Mouse (Mus musculus) thymus, adult 2 months (tissue): ENCODE measurements around the gene 1700037H04Rik.
"Not testable (repeated sequence)": the region's sequence is repeated elsewhere in the genome, so short reads cannot be mapped to it uniquely, and the experiment has no call there.

ENCODE experiments used
- CTCF ChIP-seq: fragments of 200-500 bp; IDR thresholded peaks from 2 replicates; pipeline ENCODE4 v1.5.1; 2012; ENCODE audit warnings: mild to moderate bottlenecking, control low read depth, low read length, moderate library complexity, borderline replicate concordance; ENCODE audit not compliant: control insufficient read depth, poor library complexity, insufficient read depth; ENCODE audit errors: extremely low read depth
- POLR2A ChIP-seq: fragments of 200-500 bp; IDR thresholded peaks from 2 replicates; pipeline ENCODE4 v1.6.1; 2012; ENCODE audit warnings: mild to moderate bottlenecking, low read length, control low read depth, moderate library complexity; ENCODE audit not compliant: control insufficient read depth, poor library complexity, insufficient read depth; ENCODE audit errors: extremely low read depth

- TF ChIP-seq CTCF, POLR2A: not testable (repeated sequence)
Measured at GRCm38 (mm10) chr2:131105061-131105460, 54.8 kb downstream of the 1700037H04Rik start.
